Mouse (Mus musculus) fibroblast of lung, adult 2 months (primary cell): ENCODE results near the gene Fga.

Source experiments
- DNase-seq: peaks from one replicate; pipeline ENCODE4 v3.0.0-alpha.2; 2011; ENCODE audit warnings: low read depth

Gene Fga

DNA sequence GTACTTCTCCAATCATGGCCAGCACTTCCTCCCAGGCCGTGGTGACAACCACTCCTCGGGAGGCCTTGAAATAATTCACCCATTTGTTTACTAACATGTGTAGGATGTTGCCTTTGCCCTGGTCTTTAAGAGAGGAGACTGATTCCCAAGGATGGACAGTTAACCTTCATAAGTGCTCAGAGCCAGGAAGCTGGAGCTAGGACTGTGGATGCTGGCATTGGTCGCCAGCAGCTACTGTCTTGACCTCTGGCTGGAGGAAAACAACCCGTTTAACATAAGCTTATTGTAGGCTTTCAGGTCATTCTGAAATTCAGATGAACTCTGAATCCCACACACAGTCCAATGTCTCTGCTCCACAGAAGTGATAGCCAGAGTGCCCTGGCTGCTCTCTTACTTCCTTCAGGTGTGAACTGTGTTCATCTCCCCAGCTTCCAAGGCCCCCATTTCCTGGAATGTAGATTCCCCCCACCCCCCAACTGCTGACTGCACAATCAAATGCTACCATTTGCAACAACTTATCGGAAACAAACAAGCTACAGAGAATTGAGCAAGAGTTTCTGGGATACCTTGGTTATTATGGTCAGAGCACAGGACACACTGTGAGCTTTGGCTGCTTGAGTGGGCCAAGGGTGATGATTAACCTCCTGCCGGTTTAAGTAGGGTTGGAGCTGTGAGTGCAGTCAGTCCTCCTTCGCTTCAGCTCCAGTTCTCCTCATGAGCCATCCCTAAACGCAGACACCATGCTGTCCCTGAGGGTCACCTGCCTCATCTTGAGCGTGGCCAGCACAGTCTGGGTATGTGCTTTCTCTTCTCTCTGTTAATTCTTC is at the start of gene Fga:
Gene Fga (plus strand): TSS at position 602 of the 827 bp plus-strand sequence.
- no peak for DNase-seq

GRCm38 (mm10) chr3:82980818-82981217 is 45.1 kb upstream of the Fga start:
- no peak for DNase-seq

GRCm38 (mm10) chr3:82981861-82982260 is 44.0 kb upstream of the Fga start:
- DNase-seq: no peak

DNA sequence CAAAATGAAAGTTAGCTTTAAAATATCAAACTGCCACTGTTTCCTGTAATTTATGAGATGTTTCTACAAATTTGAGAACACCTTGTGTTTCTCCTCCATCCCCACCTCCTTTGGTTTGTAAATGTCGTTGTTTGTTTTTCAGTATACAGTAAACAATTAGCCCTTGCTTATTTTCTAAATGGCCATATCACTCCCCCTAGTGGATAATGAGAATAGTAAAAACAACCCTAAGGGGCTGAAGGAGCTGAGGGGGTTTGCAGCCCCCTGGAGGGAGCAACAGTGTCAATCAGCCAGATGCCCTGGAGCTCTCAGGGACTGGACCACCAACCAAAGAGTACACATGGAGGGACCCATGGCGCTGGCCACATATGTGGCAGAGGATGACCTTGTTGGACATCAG is 41.0 kb upstream of the Fga start:
- no peak for DNase-seq

GRCm38 (mm10) chr3:82991963-82992362 is 33.9 kb upstream of the Fga start:
- no peak for DNase-seq

DNA sequence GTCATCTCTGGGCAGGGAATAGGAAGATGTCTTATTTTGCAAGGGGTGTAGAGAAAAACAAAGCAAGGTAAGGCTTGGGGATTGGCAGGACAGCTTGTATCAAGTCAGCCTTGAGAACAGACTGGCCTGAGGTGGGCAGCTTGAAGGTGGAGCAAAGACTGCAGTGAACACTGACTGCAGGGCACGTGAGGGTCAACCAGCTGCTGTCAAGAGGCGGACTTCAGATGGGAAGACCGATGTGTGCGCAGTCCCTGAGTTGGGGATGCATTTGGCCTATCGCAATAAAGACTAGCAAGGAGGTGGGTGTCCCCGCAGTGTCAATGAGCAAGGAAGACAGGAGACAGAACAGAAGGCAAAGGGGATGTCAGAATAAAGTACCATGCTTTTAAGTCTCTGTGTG is 32.9 kb upstream of the Fga start:
- DNase-seq: no peak

GRCm38 (mm10) chr3:82995368-82995767 is 30.5 kb upstream of the Fga start:
- DNase-seq: peak; percentile 12

- DNase-seq: no peak
Observed at GRCm38 (mm10) chr3:82996656-82997055, 29.2 kb upstream of the Fga start.

DNA sequence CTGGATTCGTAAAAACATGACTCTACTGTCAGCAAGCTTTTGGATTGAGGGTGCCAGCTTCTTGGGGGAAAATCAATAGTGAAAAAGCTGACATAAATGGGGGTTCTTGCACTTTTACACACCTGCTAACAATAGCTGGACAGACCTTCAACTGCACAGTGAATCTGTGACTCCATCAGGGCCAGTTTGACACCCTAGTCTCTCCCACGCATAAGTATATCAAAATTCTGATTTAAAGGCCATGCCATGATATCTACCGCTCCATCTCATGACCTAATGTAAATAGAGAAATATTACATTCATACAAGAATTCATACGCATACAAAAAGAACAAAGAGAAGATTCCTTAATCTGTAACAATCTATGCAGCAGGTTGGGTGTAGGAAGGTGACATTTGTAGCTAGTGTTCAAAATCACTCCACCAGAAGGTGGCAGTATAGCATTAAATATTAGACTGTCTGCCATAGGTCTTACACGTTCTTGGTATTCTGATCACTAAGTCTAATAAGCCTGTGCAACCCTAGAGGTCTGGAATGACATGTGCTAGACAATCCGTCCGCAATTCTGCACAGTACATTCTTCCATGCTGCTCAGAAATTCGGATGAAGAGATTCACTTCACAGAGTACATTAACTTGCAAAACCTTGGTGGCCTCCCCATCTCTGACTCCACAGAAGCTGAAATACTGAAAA is 27.0 kb upstream of the Fga start:
- peak; percentile 31 for DNase-seq

- DNase-seq: no peak
Observed at GRCm38 (mm10) chr3:82999995-83000394, 25.9 kb upstream of the Fga start.

DNA sequence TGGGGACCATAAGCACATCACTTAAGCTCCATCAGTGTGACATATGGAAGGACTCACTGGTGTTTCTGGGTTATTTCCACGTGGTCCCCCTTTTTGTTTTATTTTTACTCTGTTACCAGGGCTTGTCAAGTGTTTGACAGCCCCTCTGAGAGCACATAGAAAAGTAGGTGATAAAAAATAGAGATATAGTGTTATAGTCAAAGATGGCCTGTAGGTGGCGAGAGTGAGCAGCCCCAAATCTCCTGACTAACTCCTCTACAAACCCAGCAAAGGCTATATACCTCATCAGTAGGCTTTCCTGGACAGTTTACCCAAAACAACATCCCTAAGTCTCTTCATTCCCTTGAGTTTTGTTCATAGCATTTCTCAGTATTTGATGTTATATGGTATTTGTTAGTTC is 23.7 kb upstream of the Fga start:
- DNase-seq: peak; percentile 11

DNA sequence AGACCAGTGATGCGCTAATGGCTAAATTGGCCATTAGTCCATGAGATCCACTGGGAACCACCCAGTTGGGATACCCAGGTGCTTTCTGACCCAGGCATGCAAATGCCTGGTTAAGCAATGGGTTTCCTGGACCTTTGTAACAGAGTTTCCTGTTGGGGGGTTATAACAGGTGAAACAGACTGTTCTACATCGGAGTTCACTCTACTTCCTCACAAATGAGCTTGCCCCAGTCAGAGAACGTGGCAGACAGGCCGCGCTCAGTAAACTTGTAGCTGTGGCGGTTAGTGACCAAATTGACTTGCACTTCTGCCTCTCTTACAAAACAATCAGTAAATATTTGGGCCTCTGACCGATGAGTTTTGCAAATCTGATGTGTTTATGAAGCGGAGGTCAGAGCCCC is 22.8 kb upstream of the Fga start:
- DNase-seq: no peak

DNA sequence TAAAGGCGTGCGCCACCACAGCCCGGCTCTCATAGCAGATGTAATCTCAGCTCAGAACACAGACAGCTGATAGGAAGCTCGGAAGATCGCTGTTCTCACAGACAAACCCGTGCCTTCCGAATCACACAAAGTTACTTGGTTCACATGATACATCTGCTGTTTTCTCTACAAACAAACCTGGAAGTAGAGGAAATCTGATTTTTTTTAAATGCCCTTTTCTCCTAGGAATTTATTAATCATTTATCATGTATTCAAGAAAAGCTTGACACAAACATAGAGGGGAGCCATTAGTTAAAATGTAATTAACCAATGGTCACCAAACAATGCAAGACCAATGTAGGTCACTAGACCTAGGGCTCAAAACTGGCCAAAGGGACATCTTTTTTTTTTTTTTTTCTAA is 21.1 kb upstream of the Fga start:
- DNase-seq: no peak

GRCm38 (mm10) chr3:83007557-83007956 is 18.3 kb upstream of the Fga start, which contains the start of gene Fgg:
TSS of gene Fgg (plus strand) at chr3:83007724.
- no peak for DNase-seq

DNA sequence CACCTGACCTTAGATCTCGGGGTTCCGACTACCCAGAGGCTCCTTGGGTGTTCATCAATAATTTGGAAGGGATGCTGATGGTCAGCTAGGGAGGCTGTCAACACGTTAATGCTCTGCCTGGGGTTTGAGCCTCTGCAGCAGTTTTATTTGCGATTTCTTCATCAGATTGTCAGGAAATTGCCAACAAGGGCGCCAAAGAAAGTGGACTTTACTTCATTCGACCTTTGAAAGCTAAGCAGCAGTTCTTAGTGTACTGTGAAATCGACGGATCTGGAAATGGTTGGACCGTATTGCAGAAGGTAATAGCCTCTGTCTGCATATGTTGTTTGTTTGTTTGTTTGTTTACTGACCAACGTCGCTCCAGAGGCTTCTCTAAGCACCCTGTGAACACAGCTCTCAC is 15.6 kb upstream of the Fga start:
- no peak for DNase-seq

- DNase-seq: no peak
Observed at GRCm38 (mm10) chr3:83011136-83011535, 14.7 kb upstream of the Fga start.

DNA sequence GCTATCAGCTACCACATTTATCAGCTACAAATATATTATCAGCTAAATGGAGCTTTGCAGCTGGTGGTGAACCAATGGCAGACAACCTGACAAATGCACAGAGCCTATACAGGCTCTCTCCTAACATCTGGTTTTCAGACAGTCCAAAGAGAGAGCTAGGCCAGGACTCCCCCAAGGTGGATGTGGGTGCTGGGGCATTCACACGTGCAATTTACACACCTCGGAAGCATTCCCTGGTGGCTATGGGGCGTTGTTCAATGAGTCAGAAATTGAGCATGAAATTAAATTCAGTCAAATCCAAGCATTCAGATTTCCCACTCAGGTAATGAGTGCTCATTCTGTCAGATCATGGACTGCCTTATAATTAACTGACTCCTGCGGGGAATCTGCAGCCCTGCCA is 14.3 kb upstream of the Fga start:
- DNase-seq: no peak

DNA sequence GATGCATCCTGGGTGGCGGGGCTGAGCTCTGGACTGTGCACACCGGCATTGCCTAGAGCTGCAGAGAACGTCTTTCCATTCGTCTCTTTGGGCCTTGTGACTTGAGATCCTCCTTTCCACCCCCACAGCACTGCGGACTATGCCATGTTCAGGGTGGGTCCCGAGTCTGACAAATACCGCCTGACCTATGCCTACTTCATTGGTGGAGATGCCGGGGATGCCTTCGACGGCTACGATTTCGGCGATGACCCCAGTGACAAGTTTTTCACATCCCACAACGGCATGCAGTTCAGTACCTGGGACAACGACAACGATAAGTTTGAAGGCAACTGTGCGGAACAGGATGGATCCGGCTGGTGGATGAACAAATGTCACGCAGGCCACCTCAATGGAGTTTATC is 13.2 kb upstream of the Fga start:
- DNase-seq: no peak

DNA sequence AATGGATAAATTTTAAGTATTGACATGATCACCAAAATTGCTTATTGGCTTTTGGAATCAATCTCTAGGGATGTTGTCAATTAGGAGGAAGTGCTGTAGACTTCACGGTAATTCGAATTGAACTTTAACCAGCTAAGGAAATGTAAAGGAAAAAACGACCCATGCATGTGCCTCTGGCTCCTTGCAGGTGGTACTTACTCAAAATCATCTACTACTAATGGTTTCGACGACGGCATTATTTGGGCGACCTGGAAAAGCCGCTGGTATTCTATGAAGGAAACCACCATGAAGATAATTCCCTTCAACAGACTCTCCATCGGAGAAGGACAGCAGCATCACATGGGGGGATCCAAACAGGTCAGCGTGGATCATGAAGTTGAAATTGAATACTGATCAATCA is 11.9 kb upstream of the Fga start:
- DNase-seq: no peak

- no peak for DNase-seq
Observed at GRCm38 (mm10) chr3:83016236-83016635, 9.6 kb upstream of the Fga start.

- no peak for DNase-seq
Observed at GRCm38 (mm10) chr3:83020387-83020786, 5.5 kb upstream of the Fga start.

DNA sequence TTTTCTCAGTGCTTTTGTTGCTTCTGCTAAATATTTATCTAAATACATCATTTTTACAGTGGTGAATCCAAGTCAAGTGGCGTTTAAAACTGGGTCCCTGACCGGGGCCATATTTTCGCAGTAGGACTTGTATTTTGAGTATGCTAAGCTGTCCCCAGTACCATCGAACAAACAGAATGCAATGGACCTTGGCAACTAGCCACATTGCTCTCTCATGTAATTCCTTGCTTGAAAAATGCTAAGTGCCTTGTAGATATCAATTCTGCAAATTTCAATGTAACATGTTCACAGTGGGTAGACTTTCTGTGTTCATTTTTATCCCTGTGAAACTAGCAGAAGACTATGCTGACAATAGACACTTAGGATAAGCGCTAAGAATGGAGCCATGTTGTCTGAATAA is 4.7 kb upstream of the Fga start:
- DNase-seq: no peak

GRCm38 (mm10) chr3:83025036-83025435 is 840 bp upstream of the Fga start:
- DNase-seq: no peak
